Mouse (Mus musculus): ENCODE results near the gene Vps4a.

Gene Vps4a

GRCm38 (mm10) chr8:107046976-107047375, 16.0 kb downstream of the Vps4a start:
- in situ Hi-C loops (cut with MboI; ENCODE audit: unreplicated experiment in 2 of 2), result no loop called here

- in situ Hi-C loops (cut with MboI; ENCODE audit: unreplicated experiment in 2 of 2), result no loop called here
These were observed 17.3 kb downstream of the Vps4a start, which contains the start of gene Pdf for GRCm38 (mm10) chr8:107048061-107048941. TSS of gene Pdf (minus strand) at chr8:107048614.

- in situ Hi-C loops (cut with MboI; ENCODE audit: unreplicated experiment in 2 of 2), result no loop called here
These were observed 18.5 kb downstream of the Vps4a start for GRCm38 (mm10) chr8:107049480-107049879.

- in situ Hi-C loops (cut with MboI; ENCODE audit: unreplicated experiment in 2 of 2), result no loop called here
These were observed 21.0 kb downstream of the Vps4a start for GRCm38 (mm10) chr8:107052046-107052445.

- in situ Hi-C loops (cut with MboI; ENCODE audit: unreplicated experiment in 2 of 2), result no loop called here
These were observed 25.3 kb downstream of the Vps4a start, which contains the start of the genes Cog8 and Nip7 for GRCm38 (mm10) chr8:107056076-107056972. TSS of gene Cog8 (minus strand) at chr8:107056689. TSS of gene Nip7 (plus strand) at chr8:107056877.

GRCm38 (mm10) chr8:107056973-107057369, 25.9 kb downstream of the Vps4a start:
- in situ Hi-C loops (cut with MboI; ENCODE audit: unreplicated experiment in 2 of 2), result no loop called here

- in situ Hi-C loops (cut with MboI; ENCODE audit: unreplicated experiment in 2 of 2), result no loop called here
These were observed 31.6 kb downstream of the Vps4a start for GRCm38 (mm10) chr8:107062613-107063012.

GRCm38 (mm10) chr8:107065511-107066496, 34.8 kb downstream of the Vps4a start, which contains the start of gene Tmed6:
TSS of gene Tmed6 (minus strand) at chr8:107065644.
- in situ Hi-C loops (cut with MboI; ENCODE audit: unreplicated experiment in 2 of 2), result no loop called here

- in situ Hi-C loops (cut with MboI; ENCODE audit: unreplicated experiment in 2 of 2), result no loop called here
These were observed 42.7 kb downstream of the Vps4a start for GRCm38 (mm10) chr8:107073706-107074105.

- in situ Hi-C loops (cut with MboI; ENCODE audit: unreplicated experiment in 2 of 2), result no loop called here
These were observed 43.1 kb downstream of the Vps4a start for GRCm38 (mm10) chr8:107074128-107074527.

- in situ Hi-C loops (cut with MboI; ENCODE audit: unreplicated experiment in 2 of 2), result no loop called here
These were observed 45.3 kb downstream of the Vps4a start for GRCm38 (mm10) chr8:107076239-107076888.

- in situ Hi-C loops (cut with MboI; ENCODE audit: unreplicated experiment in 2 of 2), result no loop called here
These were observed 54.3 kb downstream of the Vps4a start for GRCm38 (mm10) chr8:107085358-107085757.

GRCm38 (mm10) chr8:107086018-107086417, 55.0 kb downstream of the Vps4a start:
- in situ Hi-C loops (cut with MboI; ENCODE audit: unreplicated experiment in 2 of 2), result no loop called here

- in situ Hi-C loops (cut with MboI; ENCODE audit: unreplicated experiment in 2 of 2), result no loop called here
These were observed 57.6 kb downstream of the Vps4a start for GRCm38 (mm10) chr8:107088526-107089063.

- in situ Hi-C loops (cut with MboI; ENCODE audit: unreplicated experiment in 2 of 2), result no loop called here
These were observed 59.5 kb downstream of the Vps4a start for GRCm38 (mm10) chr8:107090531-107090930.

Data from v-Abl transformed pro-B cells (cell line).